ENCODE assay signal across 8 mouse cellular contexts in the genomic region with DNA sequence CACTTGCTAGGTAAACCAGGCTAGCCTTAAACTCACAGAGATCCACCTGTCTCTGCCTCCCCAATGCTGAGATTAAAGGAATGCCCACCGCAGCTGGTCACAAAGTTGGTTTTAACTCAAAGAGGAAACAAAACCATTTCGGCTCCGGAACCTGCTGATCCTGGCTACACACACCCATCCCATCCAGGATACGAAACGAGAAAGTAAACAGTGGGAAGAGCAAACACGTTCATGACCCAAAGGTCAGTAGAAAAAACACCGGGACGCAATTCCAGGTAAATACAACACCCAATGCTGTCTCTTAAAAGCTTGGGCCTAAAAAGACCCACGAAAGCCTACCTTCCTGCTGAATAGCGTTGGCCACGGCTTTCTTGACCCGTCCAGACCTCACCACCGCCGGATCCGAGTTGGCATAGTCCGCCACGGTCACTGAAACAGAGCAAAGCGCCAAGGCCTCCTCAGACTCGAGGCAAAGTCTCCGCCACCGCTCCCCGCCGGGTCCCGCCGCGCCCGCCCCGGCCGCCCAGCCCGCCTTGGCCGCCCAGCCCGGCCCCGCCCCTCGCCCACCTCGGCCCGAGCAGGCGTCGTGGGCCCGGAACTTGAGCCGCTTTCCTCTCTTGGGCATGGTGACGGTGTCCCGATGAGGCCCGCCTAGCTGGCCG. TPM values are rescaled to one million over a fixed set of nuclear protein-coding genes. Genes with fewer than 3 reads are reported as not detected.
DNase-seq lines count a peak whose midpoint lies in the region; ATAC-seq and TF ChIP-seq lines count a peak whose summit lies in the region.

No protein-coding gene starts in this region.

- no peaks in the 10 kb centered on the region for H3K27me3 ChIP-seq in kidney, postnatal 0 days (ENCODE audit: insufficient read depth, low read length)
- no peaks in the 10 kb centered on the region for H3K27me3 ChIP-seq in heart, postnatal 0 days (ENCODE audit: control insufficient read depth, insufficient read depth, low read length)
- H3K27me3 ChIP-seq in lung, postnatal 0 days (replicated peaks; ENCODE audit: insufficient read depth, low read length): no peaks in the 10 kb centered on the region

- H3K9me3 ChIP-seq in kidney, postnatal 0 days (replicated peaks; ENCODE audit: low read length): no peaks in the 10 kb centered on the region
- H3K9me3 ChIP-seq in heart, postnatal 0 days (replicated peaks; ENCODE audit: control insufficient read depth, low read length): no peaks in the 10 kb centered on the region
- no peaks in the 10 kb centered on the region for H3K9me3 ChIP-seq in lung, postnatal 0 days (ENCODE audit: low read length)

- no peak for DNase-seq in kidney, postnatal 0 days (ENCODE audit: low spot score)
- no peak for DNase-seq in kidney, adult 18-20 months
- DNase-seq in adipocyte (ENCODE audit: low spot score): peak; percentile 28
- no peak for DNase-seq in heart, postnatal 0 days (ENCODE audit: low spot score)
- peak; percentile 58 for DNase-seq in lung, postnatal 0 days (ENCODE audit: low spot score)
- no peak for DNase-seq in ovary, postnatal 10 days (ENCODE audit: low spot score)
- DNase-seq in cerebellum, postnatal 14 days: no peak
- DNase-seq in left cerebral cortex, adult 8-10 months (ENCODE audit: low spot score in 2 of 2): no peak

- no peak for TF ChIP-seq CTCF in kidney, postnatal 0 days (IDR thresholded peaks at IDR 0.05; ENCODE audit: low read depth)
- TF ChIP-seq CTCF in heart, postnatal 0 days (IDR thresholded peaks at IDR 0.05; ENCODE audit: low read depth): no peak
- no peak for TF ChIP-seq CTCF in lung, postnatal 0 days (IDR thresholded peaks at IDR 0.05)

- TF ChIP-seq EP300 in heart, postnatal 0 days (IDR thresholded peaks at IDR 0.05; ENCODE audit: low read depth): no peak
- TF ChIP-seq EP300 in lung, postnatal 0 days (IDR thresholded peaks at IDR 0.05): no peak

- H3K36me3 ChIP-seq in kidney, postnatal 0 days (ENCODE audit: insufficient read depth, low read length): 0 out of 2 replicates have a peak, but pooled peaks cover 9% of the 10 kb centered on the region
- H3K36me3 ChIP-seq in heart, postnatal 0 days (replicated peaks; ENCODE audit: control insufficient read depth, insufficient read depth, low read length): peaks cover 34% of the 10 kb centered on the region
- H3K36me3 ChIP-seq in lung, postnatal 0 days (ENCODE audit: insufficient read depth, low read length): peaks cover 17% of the 10 kb centered on the region

- H3K4me2 ChIP-seq in kidney, postnatal 0 days (ENCODE audit: low read length): peak overlapping the region; percentile 82
- H3K4me2 ChIP-seq in heart, postnatal 0 days (ENCODE audit: low read depth, low read length): peak overlapping the region; percentile 89
- peak overlapping the region; percentile 64 for H3K4me2 ChIP-seq in lung, postnatal 0 days (replicated peaks; ENCODE audit: low read depth, low read length)

- H3K27ac ChIP-seq in kidney, postnatal 0 days: peak overlapping the region; percentile 88
- H3K27ac ChIP-seq in heart, postnatal 0 days (ENCODE audit: low read depth): peak overlapping the region; percentile 83
- H3K27ac ChIP-seq in lung, postnatal 0 days (ENCODE audit: low read length): peak overlapping the region; percentile 88

- H3K4me3 ChIP-seq in kidney, postnatal 0 days (replicated peaks; ENCODE audit: low read depth, low read length): peak overlapping the region; percentile 89
- peak overlapping the region; percentile 91 for H3K4me3 ChIP-seq in heart, postnatal 0 days (ENCODE audit: low read depth, low read length)
- H3K4me3 ChIP-seq in lung, postnatal 0 days (ENCODE audit: low read depth, low read length): peak overlapping the region; percentile 85

- WGBS in kidney, postnatal 0 days: 1% methylated on average over 42 of the region's 44 CpGs
- under 1% methylated on average over 41 of the region's 44 CpGs for WGBS in heart, postnatal 0 days
- under 1% methylated on average over 32 of the region's 44 CpGs for WGBS in lung, postnatal 0 days

- H3K4me1 ChIP-seq in kidney, postnatal 0 days (replicated peaks; ENCODE audit: insufficient read depth, low read length): peaks cover 8% of the 10 kb centered on the region
- peaks cover 6% of the 10 kb centered on the region for H3K4me1 ChIP-seq in heart, postnatal 0 days (ENCODE audit: control insufficient read depth, insufficient read depth)
- H3K4me1 ChIP-seq in lung, postnatal 0 days (ENCODE audit: insufficient read depth, low read depth, low read length): peaks cover 5% of the 10 kb centered on the region; the same call in 1 of the 2 replicates

- H3K9ac ChIP-seq in kidney, postnatal 0 days (ENCODE audit: low read depth, low read length): peak overlapping the region; percentile 97
- H3K9ac ChIP-seq in heart, postnatal 0 days (replicated peaks; ENCODE audit: low read depth, low read length): peak overlapping the region; percentile 95
- peak overlapping the region; percentile 88 for H3K9ac ChIP-seq in lung, postnatal 0 days (replicated peaks; ENCODE audit: low read depth)

- ATAC-seq in kidney, postnatal 0 days (replicated peaks; ENCODE audit: low FRiP score, low read depth): peak; percentile 78
- ATAC-seq in heart, postnatal 0 days (ENCODE audit: insufficient read depth, low read depth): peak; percentile 80
- ATAC-seq in lung, postnatal 0 days: peak; percentile 86

RNA-seq across cellular contexts. Expression of gene Tmem183a, which starts 0.5 kb away (rescaled TPM):
- 56.7 and 65.7 TPM in 2 replicates for polyA plus RNA-seq in kidney, postnatal 0 days (2015; fragmentation: Nextera tagmentation; extraction: Ambion mirVana)
- 51.8 and 59.8 TPM in 2 replicates for total RNA-seq in heart, postnatal 0 days (2014; rRNA removed; ENCODE audit: low replicate concordance)
- polyA plus RNA-seq in heart, postnatal 0 days (2015; fragmentation: Nextera tagmentation; extraction: Ambion mirVana): 30.1 and 31.1 TPM in 2 replicates
- 42.9 and 44.8 TPM in 2 replicates for polyA plus RNA-seq in lung, postnatal 0 days (2015; fragmentation: Nextera tagmentation; extraction: Ambion mirVana)
- 10 to 100 TPM; 50.0 to 66.6 (median 59.1) TPM for total RNA-seq in left cerebral cortex, adult 8-10 months (2022)

RNA-seq across cellular contexts. Expression of gene 4933406M09Rik, which starts 24.4 kb away (rescaled TPM):
- not detected in 2 replicates for polyA plus RNA-seq in kidney, postnatal 0 days (2015; fragmentation: Nextera tagmentation; extraction: Ambion mirVana)
- total RNA-seq in heart, postnatal 0 days (2014; rRNA removed; ENCODE audit: low replicate concordance): not detected in 2 replicates
- not detected in 2 replicates for polyA plus RNA-seq in heart, postnatal 0 days (2015; fragmentation: Nextera tagmentation; extraction: Ambion mirVana)
- 0.06 TPM in 1 of 2 replicates, not detected in the other for polyA plus RNA-seq in lung, postnatal 0 days (2015; fragmentation: Nextera tagmentation; extraction: Ambion mirVana)
- total RNA-seq in left cerebral cortex, adult 8-10 months (2022): not detected

RNA-seq across cellular contexts. Expression of gene Ppfia4, which starts 28.6 kb away (rescaled TPM):
- polyA plus RNA-seq in kidney, postnatal 0 days (2015; fragmentation: Nextera tagmentation; extraction: Ambion mirVana): 2.0 and 2.3 TPM in 2 replicates
- 5.2 and 12.3 TPM in 2 replicates for total RNA-seq in heart, postnatal 0 days (2014; rRNA removed; ENCODE audit: low replicate concordance)
- polyA plus RNA-seq in heart, postnatal 0 days (2015; fragmentation: Nextera tagmentation; extraction: Ambion mirVana): 6.2 and 6.4 TPM in 2 replicates
- 4.5 TPM in 2 replicates for polyA plus RNA-seq in lung, postnatal 0 days (2015; fragmentation: Nextera tagmentation; extraction: Ambion mirVana)
- total RNA-seq in left cerebral cortex, adult 8-10 months (2022): 10 to 100 TPM; 51.1 to 57.9 (median 55.8) TPM

RNA-seq across cellular contexts. Expression of gene Cyb5r1, which starts 44.0 kb away (rescaled TPM):
- 16.1 and 22.7 TPM in 2 replicates for polyA plus RNA-seq in kidney, postnatal 0 days (2015; fragmentation: Nextera tagmentation; extraction: Ambion mirVana)
- 34.4 and 40.0 TPM in 2 replicates for total RNA-seq in heart, postnatal 0 days (2014; rRNA removed; ENCODE audit: low replicate concordance)
- polyA plus RNA-seq in heart, postnatal 0 days (2015; fragmentation: Nextera tagmentation; extraction: Ambion mirVana): 32.9 and 33.9 TPM in 2 replicates
- polyA plus RNA-seq in lung, postnatal 0 days (2015; fragmentation: Nextera tagmentation; extraction: Ambion mirVana): 15.3 and 22.2 TPM in 2 replicates
- 10 to 100 TPM; 22.7 to 30.1 (median 25.8) TPM for total RNA-seq in left cerebral cortex, adult 8-10 months (2022)

RNA-seq across cellular contexts. Expression of gene Adipor1, which starts 53.9 kb away (rescaled TPM):
- 94.4 and 95.6 TPM in 2 replicates for polyA plus RNA-seq in kidney, postnatal 0 days (2015; fragmentation: Nextera tagmentation; extraction: Ambion mirVana)
- total RNA-seq in heart, postnatal 0 days (2014; rRNA removed; ENCODE audit: low replicate concordance): 210 and 238 TPM in 2 replicates
- polyA plus RNA-seq in heart, postnatal 0 days (2015; fragmentation: Nextera tagmentation; extraction: Ambion mirVana): 123 and 124 TPM in 2 replicates
- polyA plus RNA-seq in lung, postnatal 0 days (2015; fragmentation: Nextera tagmentation; extraction: Ambion mirVana): 123 and 126 TPM in 2 replicates
- total RNA-seq in left cerebral cortex, adult 8-10 months (2022): 10 to 100 TPM; 55.4 to 62.1 (median 57.5) TPM

Comparison
In these comparisons a context has a peak if more than half of its experiments do, and no peak if none do; other contexts are left out.
1. DNase-seq: peak in adipocyte (single experiment) and lung, postnatal 0 days (single experiment); none in kidney, postnatal 0 days (single experiment), kidney, adult 18-20 months (single experiment), heart, postnatal 0 days (single experiment), ovary, postnatal 10 days (single experiment), cerebellum, postnatal 14 days (0 of 2) and left cerebral cortex, adult 8-10 months (0 of 2).
2. Peak in every context shown above with its lines, with median percentiles within 50 percentile points of each other: ATAC-seq, H3K27ac ChIP-seq, H3K4me2 ChIP-seq, H3K4me3 ChIP-seq and H3K9ac ChIP-seq.